Mouse (Mus musculus): Measurements from ENCODE around the gene Zfp30.

Gene Zfp30

DNA sequence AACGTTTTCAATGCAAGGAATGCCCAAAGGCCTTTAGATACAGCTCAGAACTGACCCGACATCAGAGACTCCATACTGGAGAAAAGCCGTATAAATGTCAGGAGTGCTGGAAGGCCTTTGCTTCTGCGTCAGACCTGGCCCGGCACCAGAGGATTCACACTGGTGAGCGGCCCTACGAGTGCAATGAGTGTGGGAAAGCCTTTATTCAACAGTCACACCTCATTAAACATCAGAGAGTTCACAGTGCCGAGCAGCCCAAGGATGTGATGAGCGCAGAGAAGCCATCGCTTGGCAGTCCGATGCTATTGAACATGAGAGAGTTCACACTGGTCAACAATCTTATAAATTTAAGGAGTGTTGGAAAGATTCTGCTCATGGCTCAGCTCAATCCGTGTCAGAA is 46.0 kb downstream of the Zfp30 start:
- DNase-seq (ENCODE audit: low spot score) = no peak

DNA sequence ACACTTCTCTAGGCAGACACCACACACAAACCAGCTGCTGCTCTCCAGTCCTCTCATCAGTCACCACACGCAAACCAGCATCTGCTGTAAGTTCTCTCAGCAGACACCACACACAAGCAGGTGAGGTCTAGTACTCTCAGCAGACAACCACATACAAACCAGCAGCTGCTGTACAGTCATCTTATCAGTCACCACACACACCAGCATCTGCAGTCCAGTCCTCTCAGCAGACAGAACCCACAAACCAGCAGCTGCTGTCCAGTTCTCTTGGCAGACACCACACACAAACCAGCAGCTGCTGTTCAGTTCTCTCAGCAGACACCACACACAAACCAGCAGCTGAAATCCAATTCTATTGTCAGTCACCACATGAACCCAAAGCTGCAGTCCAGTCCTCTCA is 53.0 kb downstream of the Zfp30 start:
- no peak for DNase-seq (ENCODE audit: low spot score)

- no peak for DNase-seq (ENCODE audit: low spot score)
Measured at GRCm38 (mm10) chr7:29839256-29839655, 55.5 kb downstream of the Zfp30 start.

DNA sequence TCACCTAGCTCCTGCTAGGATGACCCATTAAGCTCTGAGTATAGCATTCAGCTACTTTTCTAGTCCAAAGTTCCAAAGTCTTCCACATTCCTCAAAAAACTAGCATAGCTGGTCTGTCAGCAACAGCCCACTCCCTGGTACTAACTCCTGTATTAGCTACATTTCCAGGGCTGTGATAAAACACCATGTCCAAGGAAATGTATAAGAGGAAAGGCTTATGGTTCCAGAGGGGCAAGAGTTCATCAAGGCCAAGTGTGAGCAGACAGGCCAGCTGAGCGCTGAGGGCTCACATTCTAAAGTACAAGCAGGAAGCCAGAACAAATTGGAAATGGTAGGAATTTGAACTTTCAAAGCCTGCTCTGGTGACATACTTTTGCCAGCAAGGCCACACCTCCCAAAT is 58.3 kb downstream of the Zfp30 start:
- no peak for DNase-seq (ENCODE audit: low spot score)

Data from ovary, postnatal 36 days (tissue).